22 mouse cellular contexts compared by ENCODE assay signal in genomic region chr2:125375301-125375700, GRCm38 (mm10).
DNase-seq lines count a peak whose midpoint lies in the region; ATAC-seq and TF ChIP-seq lines count a peak whose summit lies in the region.
"Had no signal": no experiment of that assay in that cellular context is flagged by ENCODE, and none has a peak within 500 bp of the region (broad histone marks: within the 10 kb centered on the region; RNA-seq: fewer than 3 reads in every experiment).

No protein-coding gene starts in this region.

- H3K27ac ChIP-seq in hindbrain, embryonic 10.5 days: 0 out of 2 replicates have a peak overlapping the region, but pooled peaks have one; percentile 35
- H3K27ac ChIP-seq in hindbrain, embryonic 12.5 days: no peak overlapping the region
- H3K27ac ChIP-seq in midbrain, embryonic 11.5 days (ENCODE audit: low read depth, low read length): no peak overlapping the region
- H3K27ac ChIP-seq in midbrain, postnatal 0 days (ENCODE audit: low read depth, low read length): no peak overlapping the region
- H3K27ac ChIP-seq: embryonic facial prominence, embryonic 13.5 days; embryonic facial prominence, embryonic 15.5 days; forebrain, embryonic 10.5 days; forebrain, embryonic 12.5 days had no signal

- WGBS in hindbrain, embryonic 10.5 days: 83% methylated on average over 10 of the region's 10 CpGs
- 79% methylated on average over 10 of the region's 10 CpGs for WGBS in hindbrain, embryonic 12.5 days
- 71% methylated on average over 10 of the region's 10 CpGs for WGBS in midbrain, embryonic 11.5 days
- WGBS in midbrain, postnatal 0 days: 54% methylated on average over 10 of the region's 10 CpGs

- TF ChIP-seq CTCF in midbrain, postnatal 0 days (IDR thresholded peaks at IDR 0.05): no peak

- H3K4me2 ChIP-seq in hindbrain, embryonic 12.5 days (replicated peaks): no peak overlapping the region
- no peak overlapping the region for H3K4me2 ChIP-seq in midbrain, embryonic 11.5 days
- no peak overlapping the region for H3K4me2 ChIP-seq in midbrain, postnatal 0 days (ENCODE audit: low read depth, low read length, poor library complexity, severe bottlenecking)
- H3K4me2 ChIP-seq: embryonic facial prominence, embryonic 13.5 days; embryonic facial prominence, embryonic 15.5 days; forebrain, embryonic 12.5 days had no signal

- no peak for ATAC-seq in hindbrain, embryonic 12.5 days (ENCODE audit: low FRiP score)
- ATAC-seq in midbrain, embryonic 11.5 days (ENCODE audit: low FRiP score): no peak
- ATAC-seq in midbrain, postnatal 0 days (ENCODE audit: low FRiP score): no peak
- ATAC-seq: forebrain, embryonic 14.5 days had no signal

- H3K4me3 ChIP-seq in hindbrain, embryonic 10.5 days: no peak overlapping the region
- no peak overlapping the region for H3K4me3 ChIP-seq in hindbrain, embryonic 12.5 days
- no peak overlapping the region for H3K4me3 ChIP-seq in midbrain, embryonic 11.5 days (ENCODE audit: low read depth, low read length)
- H3K4me3 ChIP-seq in midbrain, postnatal 0 days (ENCODE audit: low read depth, low read length): no peak overlapping the region
- H3K4me3 ChIP-seq: embryonic facial prominence, embryonic 13.5 days; embryonic facial prominence, embryonic 15.5 days; erythroblast, embryonic 14.5 days; forebrain, embryonic 10.5 days; forebrain, embryonic 12.5 days had no signal

- H3K9ac ChIP-seq in hindbrain, embryonic 12.5 days: no peak overlapping the region
- H3K9ac ChIP-seq in midbrain, embryonic 11.5 days (ENCODE audit: low read length): no peak overlapping the region
- H3K9ac ChIP-seq in midbrain, postnatal 0 days (replicated peaks; ENCODE audit: low read length, poor library complexity, severe bottlenecking): no peak overlapping the region
- H3K9ac ChIP-seq: embryonic facial prominence, embryonic 13.5 days; embryonic facial prominence, embryonic 15.5 days; forebrain, embryonic 12.5 days had no signal

- H3K27me3 ChIP-seq in hindbrain, embryonic 10.5 days (ENCODE audit: insufficient read depth, poor library complexity, severe bottlenecking): no peaks in the 10 kb centered on the region
- no peaks in the 10 kb centered on the region for H3K27me3 ChIP-seq in hindbrain, embryonic 12.5 days
- H3K27me3 ChIP-seq in midbrain, embryonic 11.5 days (ENCODE audit: control insufficient read depth, insufficient read depth, low read length): no peaks in the 10 kb centered on the region
- H3K27me3 ChIP-seq in midbrain, postnatal 0 days (ENCODE audit: insufficient read depth, low read length): no peaks in the 10 kb centered on the region
- H3K27me3 ChIP-seq: embryonic facial prominence, embryonic 13.5 days; embryonic facial prominence, embryonic 15.5 days; forebrain, embryonic 12.5 days had no signal

- no peak for DNase-seq in hindbrain, embryonic 10.5 days (ENCODE audit: low spot score)
- DNase-seq in midbrain, embryonic 11.5 days (ENCODE audit: low spot score, missing footprints): peak; percentile 69
- DNase-seq in midbrain, postnatal 0 days (ENCODE audit: low spot score): no peak
- DNase-seq in retina, postnatal 1 day: peak; percentile 4
- no peak for DNase-seq in retina, embryonic 14.5 days (ENCODE audit: low spot score)
- DNase-seq: adrenal gland, adult 2 months; adrenal gland, postnatal 10 days; adrenal gland, postnatal 25 days; cerebellum, adult 11 months; cerebellum, adult 18-20 months; cerebellum, adult 8-10 months; cerebellum, adult 9-11 months; cerebellum, postnatal 14 days; cerebellum, postnatal 36 days; embryo, embryonic 11 days had no signal

- H3K9me3 ChIP-seq in hindbrain, embryonic 10.5 days: no peaks in the 10 kb centered on the region
- no peaks in the 10 kb centered on the region for H3K9me3 ChIP-seq in hindbrain, embryonic 12.5 days (replicated peaks)
- no peaks in the 10 kb centered on the region for H3K9me3 ChIP-seq in midbrain, embryonic 11.5 days (ENCODE audit: control insufficient read depth, low read length)
- no peaks in the 10 kb centered on the region for H3K9me3 ChIP-seq in midbrain, postnatal 0 days (ENCODE audit: low read length)
- H3K9me3 ChIP-seq: embryonic facial prominence, embryonic 13.5 days; embryonic facial prominence, embryonic 15.5 days; forebrain, embryonic 10.5 days; forebrain, embryonic 12.5 days had no signal

- H3K36me3 ChIP-seq in hindbrain, embryonic 10.5 days: peaks cover 4% of the 10 kb centered on the region
- H3K36me3 ChIP-seq in hindbrain, embryonic 12.5 days: no peaks in the 10 kb centered on the region
- no peaks in the 10 kb centered on the region for H3K36me3 ChIP-seq in midbrain, embryonic 11.5 days (ENCODE audit: control insufficient read depth, insufficient read depth, low read length)
- peaks cover 15% of the 10 kb centered on the region for H3K36me3 ChIP-seq in midbrain, postnatal 0 days (ENCODE audit: insufficient read depth, low read length)

- no peaks in the 10 kb centered on the region; the same call in 1 of the 2 replicates for H3K4me1 ChIP-seq in hindbrain, embryonic 10.5 days (replicated peaks)
- H3K4me1 ChIP-seq in hindbrain, embryonic 12.5 days: no peaks in the 10 kb centered on the region
- no peaks in the 10 kb centered on the region for H3K4me1 ChIP-seq in midbrain, embryonic 11.5 days (ENCODE audit: control insufficient read depth, insufficient read depth, low read length)
- no peaks in the 10 kb centered on the region for H3K4me1 ChIP-seq in midbrain, postnatal 0 days (ENCODE audit: insufficient read depth, low read length)
- H3K4me1 ChIP-seq: embryonic facial prominence, embryonic 13.5 days; embryonic facial prominence, embryonic 15.5 days; forebrain, embryonic 12.5 days had no signal

Comparison
In these comparisons a context has a peak if more than half of its experiments do, and no peak if none do; other contexts are left out.
1. DNase-seq: peak in midbrain, embryonic 11.5 days (single experiment) and retina, postnatal 1 day (single experiment); none in hindbrain, embryonic 10.5 days (single experiment), midbrain, postnatal 0 days (single experiment) and retina, embryonic 14.5 days (single experiment).